Mouse (Mus musculus) lung, postnatal 0 days (tissue): ENCODE data around the gene Gnai3.

Source experiments
- CTCF ChIP-seq: IDR thresholded peaks from 2 replicates; pipeline ENCODE4 v1.5.1; 2016; ENCODE audit warnings: antibody characterized with exemption, mild to moderate bottlenecking
- EP300 ChIP-seq: IDR thresholded peaks from 2 replicates; pipeline ENCODE4 v1.6.1; 2016; ENCODE audit warnings: antibody characterized with exemption, mild to moderate bottlenecking, control low read depth

DNA sequence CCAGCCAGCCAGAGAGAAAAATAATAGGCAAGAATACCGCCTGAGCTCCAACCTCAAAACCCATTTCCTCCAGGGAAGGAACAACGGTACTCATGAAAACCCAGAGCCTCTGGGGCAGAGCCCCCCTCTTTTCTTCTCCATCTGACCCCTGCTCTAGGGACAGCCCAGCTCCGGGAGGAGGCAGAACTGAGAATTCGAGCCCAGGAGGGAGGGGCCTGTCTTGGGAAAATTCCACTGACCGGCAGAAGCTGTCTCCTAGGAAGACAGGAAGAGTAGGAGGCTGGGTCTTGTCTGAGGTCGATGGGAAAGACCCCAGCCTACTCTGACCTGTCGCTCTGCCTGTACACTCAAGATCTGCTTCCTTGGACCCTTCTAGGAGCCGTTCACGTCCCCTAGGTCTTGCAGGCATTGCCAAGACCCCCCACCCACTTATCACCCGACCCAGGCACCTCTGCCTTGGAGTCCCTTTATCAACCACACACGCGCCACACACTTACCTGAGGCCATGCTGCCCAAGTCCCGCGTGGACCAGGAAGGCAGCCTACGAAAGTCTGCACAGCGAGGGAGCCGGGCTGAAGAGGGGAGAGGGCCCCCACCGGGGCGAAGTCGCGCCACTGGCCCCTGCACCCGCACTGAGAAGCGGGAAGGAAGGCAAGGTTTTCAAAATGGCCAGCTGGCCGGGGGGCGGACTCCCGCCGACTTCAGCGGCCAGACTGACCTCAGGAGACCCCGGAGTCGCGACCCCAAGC, 60.1 kb downstream of the Gnai3 start:
- no peak for TF ChIP-seq EP300
- TF ChIP-seq CTCF: no peak
